Mouse (Mus musculus) midbrain, embryonic 12.5 days (tissue): ENCODE results near the gene Nkx2-2. TPM values are rescaled to one million over a fixed set of nuclear protein-coding genes. Genes with fewer than 3 reads are reported as not detected.
A peak's percentile ranks its signal among the peaks of the same experiment; 100 is the strongest.

Source experiments
- ATAC-seq: fragments of 200-750 bp; cut with Nextera tagmentation; 2 replicates; pipeline ENCODE4 v1.8.0; 2017; ENCODE audit warnings: low read depth, moderate TSS enrichment, moderate library complexity; ENCODE audit not compliant: low FRiP score
- H3K27ac ChIP-seq: fragments of 300-500 bp; sonication (generic); replicated peaks from 2 replicates; pipeline ENCODE4 v1.5.1; 2016; ENCODE audit warnings: mild to moderate bottlenecking
- H3K27me3 ChIP-seq: fragments of 300-500 bp; sonication (generic); 2 replicates; pipeline ENCODE4 v1.6.1; 2016; ENCODE audit warnings: mild to moderate bottlenecking
- H3K36me3 ChIP-seq: fragments of 300-500 bp; sonication (generic); 2 replicates; pipeline ENCODE4 v1.6.1; 2016
- H3K4me1 ChIP-seq: fragments of 300-500 bp; sonication (generic); 2 replicates; pipeline ENCODE4 v1.6.1; 2016
- H3K4me2 ChIP-seq: fragments of 300-500 bp; sonication (generic); replicated peaks from 2 replicates; pipeline ENCODE4 v1.6.1; 2016; ENCODE audit warnings: mild to moderate bottlenecking, moderate library complexity
- H3K4me3 ChIP-seq: fragments of 300-500 bp; sonication (generic); 2 replicates; pipeline ENCODE4 v1.5.1; 2016; ENCODE audit warnings: mild to moderate bottlenecking
- H3K9ac ChIP-seq: fragments of 300-500 bp; sonication (generic); replicated peaks from 2 replicates; pipeline ENCODE4 v1.6.1; 2016; ENCODE audit warnings: mild to moderate bottlenecking, moderate library complexity
- H3K9me3 ChIP-seq: fragments of 300-500 bp; sonication (generic); 2 replicates; pipeline ENCODE4 v1.6.1; 2016; ENCODE audit warnings: mild to moderate bottlenecking
- WGBS: fragments of 180-500 bp; shearing (Covaris S2); methylation state at CpG from one replicate; pipeline ENCODE4 v1.1.7; 2016; 5-methylcytosine and 5-hydroxymethylcytosine counted together
- polyA plus RNA-seq: library from polyadenylated mRNA; unstranded; fragments of >200 nt; fragmentation: Nextera tagmentation; extraction: Ambion mirVana; gene quantifications from 2 replicates; pipeline ENCODE4 v1.2.1, GENCODE M21; 2016

Gene Nkx2-2
- 9.3 and 14.2 TPM in 2 replicates for polyA plus RNA-seq

- peaks cover 97% of the 10 kb centered on the region for H3K27me3 ChIP-seq
- H3K4me2 ChIP-seq, result peak within 1 kb of the TSS; percentile 59
- H3K4me3 ChIP-seq, result peak within 1 kb of the TSS; percentile 37
- under 1% methylated on average over 54 of the region's 54 CpGs for WGBS
- no peaks in the 10 kb centered on the region for H3K36me3 ChIP-seq
- H3K9ac ChIP-seq, result peak within 1 kb of the TSS; percentile 41; the same call in 1 of the 2 replicates
- ATAC-seq, result peak; percentile 31; the same call in 1 of the 2 replicates
- H3K27ac ChIP-seq, result peak within 1 kb of the TSS; percentile 54; the same call in 1 of the 2 replicates
- H3K9me3 ChIP-seq, result no peaks in the 10 kb centered on the region
- peaks cover 35% of the 10 kb centered on the region for H3K4me1 ChIP-seq
Observed at GRCm38 (mm10) chr2:147193271-147194255, at the start of gene Nkx2-2. Nkx2-2 (minus strand) TSS chr2:147194243.

- WGBS, result 45% methylated on average over 25 of the region's 25 CpGs
- H3K4me3 ChIP-seq, result no peak overlapping the region
- peak; percentile 50; the same call in 1 of the 2 replicates for ATAC-seq
Observed at GRCm38 (mm10) chr2:147235707-147236290, 41.8 kb upstream of the Nkx2-2 start.

GRCm38 (mm10) chr2:147231175-147231574 is 37.1 kb upstream of the Nkx2-2 start:
- peaks cover 6% of the 10 kb centered on the region; the same call in 1 of the 2 replicates for H3K4me1 ChIP-seq
- H3K9me3 ChIP-seq, result no peaks in the 10 kb centered on the region
- no peak overlapping the region for H3K4me3 ChIP-seq
- no peak overlapping the region for H3K27ac ChIP-seq
- ATAC-seq, result no peak
- H3K9ac ChIP-seq, result no peak overlapping the region
- H3K4me2 ChIP-seq, result no peak overlapping the region
- WGBS, result 83% methylated on average over 5 of the region's 5 CpGs
- H3K36me3 ChIP-seq, result no peaks in the 10 kb centered on the region
- H3K27me3 ChIP-seq, result no peaks in the 10 kb centered on the region

More at GRCm38 (mm10) chr2:147235707-147236290, 41.8 kb upstream of the Nkx2-2 start:
- Histone ChIP-seq H3K27ac (no peak overlapping the region), H3K4me1 (peaks cover 6% of the 10 kb centered on the region; the same call in 1 of the 2 replicates), H3K9me3 (no peaks in the 10 kb centered on the region), H3K27me3 (peaks cover 28% of the 10 kb centered on the region), H3K36me3 (no peaks in the 10 kb centered on the region), H3K9ac (no peak overlapping the region; the same call in 1 of the 2 replicates), H3K4me2 (peak overlapping the region; percentile 32)

GRCm38 (mm10) chr2:147205076-147205615 is 11.1 kb upstream of the Nkx2-2 start:
- WGBS, result 34% methylated on average over 4 of the region's 4 CpGs
- no peaks in the 10 kb centered on the region for H3K9me3 ChIP-seq
- no peak overlapping the region for H3K9ac ChIP-seq
- H3K4me1 ChIP-seq, result no peaks in the 10 kb centered on the region
- H3K27me3 ChIP-seq, result peaks cover 36% of the 10 kb centered on the region
- H3K4me3 ChIP-seq, result no peak overlapping the region
- no peak overlapping the region for H3K27ac ChIP-seq
- H3K4me2 ChIP-seq, result no peak overlapping the region
- no peak for ATAC-seq
- no peaks in the 10 kb centered on the region for H3K36me3 ChIP-seq

GRCm38 (mm10) chr2:147194711-147195615 is 920 bp upstream of the Nkx2-2 start:
- Histone ChIP-seq H3K4me1 (peaks cover 25% of the 10 kb centered on the region), H3K36me3 (no peaks in the 10 kb centered on the region), H3K27ac (no peak overlapping the region), H3K9me3 (no peaks in the 10 kb centered on the region), H3K27me3 (peaks cover 94% of the 10 kb centered on the region), H3K4me2 (peak overlapping the region; percentile 59), H3K9ac (peak overlapping the region; percentile 41; the same call in 1 of the 2 replicates), H3K4me3 (peak overlapping the region; percentile 37)
- peak; percentile 50 for ATAC-seq
- under 1% methylated on average over 71 of the region's 71 CpGs for WGBS

GRCm38 (mm10) chr2:147192731-147193130 is 1.3 kb downstream of the Nkx2-2 start:
- Histone ChIP-seq H3K4me2 (peak overlapping the region; percentile 59), H3K27ac (0 out of 2 replicates have a peak overlapping the region, but pooled peaks have one; percentile 54), H3K4me1 (peaks cover 42% of the 10 kb centered on the region), H3K36me3 (no peaks in the 10 kb centered on the region), H3K9ac (no peak overlapping the region), H3K9me3 (no peaks in the 10 kb centered on the region), H3K27me3 (peaks cover 97% of the 10 kb centered on the region), H3K4me3 (peak overlapping the region; percentile 37)
- no peak for ATAC-seq
- WGBS, result under 1% methylated on average over 13 of the region's 13 CpGs

GRCm38 (mm10) chr2:147190316-147191021 is 3.6 kb downstream of the Nkx2-2 start:
- Histone ChIP-seq H3K36me3 (no peaks in the 10 kb centered on the region), H3K27ac (peak overlapping the region; percentile 54), H3K27me3 (peaks cover 100% of the 10 kb centered on the region), H3K4me1 (peaks cover 50% of the 10 kb centered on the region), H3K9me3 (no peaks in the 10 kb centered on the region), H3K4me2 (peak overlapping the region; percentile 23; the same call in 1 of the 2 replicates), H3K9ac (no peak overlapping the region; the same call in 1 of the 2 replicates), H3K4me3 (peak overlapping the region; percentile 22)
- no peak for ATAC-seq
- whole genome bisulfite sequencing, result under 1% methylated on average over 27 of the region's 27 CpGs

- Histone ChIP-seq H3K27ac (peak overlapping the region; percentile 54), H3K4me2 (peak overlapping the region; percentile 26)
Observed at GRCm38 (mm10) chr2:147189546-147190315, 4.3 kb downstream of the Nkx2-2 start.

GRCm38 (mm10) chr2:147188871-147189545 is 5.0 kb downstream of the Nkx2-2 start:
- no peak for ATAC-seq
- H3K27ac ChIP-seq, result peak overlapping the region; percentile 54; the same call in 1 of the 2 replicates
- H3K4me1 ChIP-seq, result peaks cover 42% of the 10 kb centered on the region

More at GRCm38 (mm10) chr2:147189546-147190315, 4.3 kb downstream of the Nkx2-2 start:
- WGBS, result under 1% methylated on average over 28 of the region's 28 CpGs
- no peaks in the 10 kb centered on the region for H3K36me3 ChIP-seq
- no peak overlapping the region for H3K9ac ChIP-seq
- peak overlapping the region; percentile 22; the same call in 1 of the 2 replicates for H3K4me3 ChIP-seq
- peaks cover 97% of the 10 kb centered on the region for H3K27me3 ChIP-seq
- ATAC-seq, result no peak
- H3K9me3 ChIP-seq, result no peaks in the 10 kb centered on the region
- peaks cover 43% of the 10 kb centered on the region for H3K4me1 ChIP-seq

More at GRCm38 (mm10) chr2:147188871-147189545, 5.0 kb downstream of the Nkx2-2 start:
- Histone ChIP-seq H3K4me3 (peak overlapping the region; percentile 18; the same call in 1 of the 2 replicates), H3K9ac (no peak overlapping the region), H3K9me3 (no peaks in the 10 kb centered on the region), H3K4me2 (peak overlapping the region; percentile 26), H3K36me3 (no peaks in the 10 kb centered on the region), H3K27me3 (peaks cover 97% of the 10 kb centered on the region)
- WGBS, result 2% methylated on average over 11 of the region's 11 CpGs
